Mouse (Mus musculus): Measurements from ENCODE around the gene Pax8.

- no peak for TF ChIP-seq POLR2A (IDR thresholded peaks at IDR 0.05; ENCODE audit: borderline replicate concordance, insufficient read depth, low read length)
- TF ChIP-seq CTCF (IDR thresholded peaks at IDR 0.05; ENCODE audit: borderline replicate concordance, insufficient read depth, low read depth, low read length) = no peak
Observed at GRCm38 (mm10) chr2:24467156-24467555, 8.2 kb downstream of the Pax8 start.

Measured in cerebellum, adult 2 months (tissue).